Mouse (Mus musculus) intestine, embryonic 14.5 days (tissue): ENCODE data around the gene Cct4. TPM values are rescaled to one million over a fixed set of nuclear protein-coding genes. Genes with fewer than 3 reads are reported as not detected.

Experiments used
- ATAC-seq: fragments of 200-750 bp; cut with Nextera tagmentation; replicated peaks from 2 replicates; pipeline ENCODE4 v1.8.0; 2017; ENCODE audit warnings: low read depth, moderate number of reproducible peaks, moderate TSS enrichment, moderate library complexity; ENCODE audit not compliant: low FRiP score, low TSS enrichment
- DNase-seq: peaks from one replicate; pipeline ENCODE4 v3.0.0-alpha.2; 2018; ENCODE audit warnings: low spot score
- H3K27ac ChIP-seq: fragments of 300-500 bp; sonication (generic); 2 replicates; pipeline ENCODE4 v1.5.1; 2014; ENCODE audit warnings: low read depth, mild to moderate bottlenecking, control low read depth
- H3K27me3 ChIP-seq: fragments of 300-500 bp; sonication (generic); replicated peaks from 2 replicates; pipeline ENCODE4 v1.6.1; 2014; ENCODE audit warnings: low read length, control low read depth; ENCODE audit not compliant: control insufficient read depth, insufficient read depth
- H3K36me3 ChIP-seq: fragments of 300-500 bp; sonication (generic); 2 replicates; pipeline ENCODE4 v1.6.1; 2014; ENCODE audit warnings: low read length, control low read depth; ENCODE audit not compliant: control insufficient read depth, insufficient read depth
- H3K4me1 ChIP-seq: fragments of 300-500 bp; sonication (generic); replicated peaks from 2 replicates; pipeline ENCODE4 v1.6.1; 2014; ENCODE audit warnings: low read length, control low read depth, mixed read lengths; ENCODE audit not compliant: control insufficient read depth, insufficient read depth
- H3K4me2 ChIP-seq: fragments of 300-500 bp; sonication (generic); 2 replicates; pipeline ENCODE4 v1.6.1; 2014; ENCODE audit warnings: low read length
- H3K4me3 ChIP-seq: fragments of 300-500 bp; sonication (generic); 2 replicates; pipeline ENCODE4 v1.5.1; 2014; ENCODE audit warnings: low read depth, low read length, control low read depth, mixed read lengths
- H3K9ac ChIP-seq: fragments of 300-500 bp; sonication (generic); 2 replicates; pipeline ENCODE4 v1.6.1; 2014; ENCODE audit warnings: mild to moderate bottlenecking, low read length
- H3K9me3 ChIP-seq: fragments of 300-500 bp; sonication (generic); 2 replicates; pipeline ENCODE4 v1.6.1; 2016; ENCODE audit warnings: low read length, control low read depth; ENCODE audit not compliant: control insufficient read depth
- WGBS: fragments of 180-500 bp; shearing (Covaris S2); extraction: QIAGEN DNeasy Blood & Tissue Kit; methylation state at CpG from one replicate; pipeline ENCODE4 v1.1.7; 2014; 5-methylcytosine and 5-hydroxymethylcytosine counted together
- polyA plus RNA-seq: library from polyadenylated mRNA; unstranded; fragments of >200 nt; fragmentation: Nextera tagmentation; extraction: Ambion mirVana; gene quantifications from 2 replicates; pipeline ENCODE4 v1.2.1, GENCODE M21; 2014

The Cct4 gene
- polyA plus RNA-seq, 1 experiment from 2014 or later = 288 TPM

DNA sequence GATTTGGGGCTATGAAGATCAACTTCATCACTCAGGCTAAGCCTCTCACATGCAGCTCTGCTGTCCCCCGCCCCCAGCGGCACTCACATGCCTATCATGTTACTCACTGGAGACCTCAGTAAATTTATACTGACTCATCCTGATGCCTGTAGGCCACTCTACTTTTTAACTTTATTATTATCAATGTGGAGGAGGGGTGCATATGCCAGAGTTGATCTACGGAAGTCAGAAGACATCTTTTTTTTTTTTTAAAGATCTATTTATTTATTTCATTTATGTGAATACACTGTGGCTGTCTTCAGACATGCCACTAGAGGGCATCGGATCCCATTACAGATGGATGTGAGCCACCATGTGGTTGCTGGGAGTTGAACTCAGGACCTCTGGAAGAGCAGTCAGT, 24.8 kb upstream of the Cct4 start:
- Histone ChIP-seq H3K36me3 (no peaks in the 10 kb centered on the region), H3K4me1 (no peaks in the 10 kb centered on the region), H3K27me3 (no peaks in the 10 kb centered on the region), H3K4me3 (no peak overlapping the region), H3K4me2 (no peak overlapping the region), H3K9ac (no peak overlapping the region), H3K27ac (no peak overlapping the region), H3K9me3 (peaks cover 15% of the 10 kb centered on the region)
- 78% methylated on average over 4 of the region's 4 CpGs for WGBS
- DNase-seq (no peak), ATAC-seq (no peak)

DNA sequence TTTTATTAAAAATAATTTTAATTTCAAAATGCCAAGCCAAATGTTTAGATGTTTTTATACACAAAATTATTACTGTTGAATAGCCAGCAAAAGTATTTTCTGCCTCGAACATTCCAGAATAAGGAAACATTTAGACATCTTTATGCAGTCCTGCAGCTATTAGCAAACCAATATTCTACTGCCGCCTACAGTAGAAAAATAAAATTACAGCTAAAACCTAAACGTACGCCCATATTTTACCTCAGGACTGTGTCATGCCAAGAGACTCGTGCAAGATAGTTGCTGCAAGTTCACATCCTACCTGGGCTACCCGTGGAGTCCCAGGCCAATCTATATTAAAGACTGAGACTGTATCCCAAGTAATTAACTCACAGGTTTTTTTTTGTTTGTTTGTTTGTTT, 20.8 kb upstream of the Cct4 start:
- Histone ChIP-seq H3K4me1 (no peaks in the 10 kb centered on the region), H3K4me2 (no peak overlapping the region), H3K9ac (no peak overlapping the region), H3K36me3 (no peaks in the 10 kb centered on the region), H3K27ac (no peak overlapping the region), H3K9me3 (peaks cover 37% of the 10 kb centered on the region), H3K4me3 (no peak overlapping the region), H3K27me3 (no peaks in the 10 kb centered on the region)
- DNase-seq (no peak), ATAC-seq (no peak)
- WGBS = 60% methylated on average over 6 of the region's 6 CpGs

DNA sequence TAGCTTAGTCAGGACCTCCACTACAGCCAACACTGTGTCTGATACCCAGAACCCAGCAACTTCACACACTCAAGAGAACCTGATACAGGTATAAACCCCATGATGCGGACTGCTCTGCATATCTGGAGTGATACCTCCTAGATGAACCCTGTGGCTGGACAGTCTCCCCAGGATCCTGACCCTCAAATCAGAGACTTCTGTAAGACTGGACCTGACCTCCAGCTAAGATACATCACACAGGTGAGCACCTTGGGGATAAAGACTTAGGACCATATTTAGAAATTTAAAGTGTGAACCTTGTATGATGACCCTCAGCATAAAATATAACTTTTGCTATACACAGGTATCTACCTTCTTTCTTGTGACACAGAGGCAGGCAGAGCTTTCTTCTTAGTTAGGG, 19.8 kb upstream of the Cct4 start:
- Histone ChIP-seq H3K4me2 (no peak overlapping the region), H3K36me3 (no peaks in the 10 kb centered on the region), H3K9me3 (peaks cover 37% of the 10 kb centered on the region), H3K27ac (no peak overlapping the region), H3K4me1 (no peaks in the 10 kb centered on the region; the same call in 1 of the 2 replicates), H3K9ac (no peak overlapping the region), H3K4me3 (no peak overlapping the region), H3K27me3 (no peaks in the 10 kb centered on the region)
- DNase-seq (no peak), ATAC-seq (no peak)
- 97% methylated on average over 1 of the region's 1 CpGs for WGBS

DNA sequence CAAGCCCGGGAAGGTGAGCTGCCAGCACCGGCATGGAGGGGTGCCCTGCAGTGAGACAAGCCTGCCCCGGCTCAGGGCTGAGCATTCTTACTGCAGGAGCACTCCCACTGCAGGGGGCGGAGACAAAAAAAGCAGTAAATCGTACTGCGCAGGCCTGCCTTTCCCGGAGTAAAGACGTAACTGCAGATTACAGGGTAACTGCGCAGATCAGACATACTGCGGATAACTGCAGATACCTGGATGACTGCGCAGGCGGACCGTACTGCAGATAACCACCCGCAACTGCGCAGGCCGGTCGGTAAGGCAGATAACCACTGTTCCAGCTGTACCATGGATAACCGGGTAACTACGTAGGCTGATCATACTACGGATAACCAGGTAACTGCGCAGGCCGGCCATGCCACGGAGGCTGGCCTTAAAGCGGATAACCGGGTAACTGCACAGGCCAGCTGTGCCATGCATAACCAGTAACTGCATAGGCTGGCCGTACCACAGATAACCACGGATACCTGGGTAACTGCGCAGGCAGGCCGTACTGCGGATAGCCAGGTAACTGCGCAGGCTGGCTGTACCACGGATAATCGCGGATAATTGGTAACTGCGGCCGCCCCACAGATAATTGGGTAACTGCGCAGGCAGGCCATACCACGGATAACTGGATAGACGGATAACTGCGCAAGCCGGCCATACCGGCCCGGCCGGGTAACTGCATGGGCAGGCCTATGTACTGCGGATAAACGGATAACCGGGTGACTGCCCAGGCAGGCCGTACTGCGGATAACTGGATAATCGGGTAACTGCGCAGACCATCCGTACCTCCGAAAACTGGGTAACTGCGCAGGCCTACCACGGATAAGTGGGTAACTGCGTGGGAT, 18.2 kb upstream of the Cct4 start, which contains the start of gene Zrsr1:
Zrsr1 (plus strand) TSS at position 171 of the 875 bp plus-strand sequence.
- H3K4me1 ChIP-seq = peaks cover 5% of the 10 kb centered on the region; the same call in 1 of the 2 replicates
- peak within 1 kb of the TSS; percentile 34; the same call in 1 of the 2 replicates for H3K27ac ChIP-seq
- H3K4me3 ChIP-seq = peak within 1 kb of the TSS; percentile 56
- H3K27me3 ChIP-seq = no peaks in the 10 kb centered on the region
- 55% methylated on average over 56 of the region's 56 CpGs for WGBS
- peaks cover 8% of the 10 kb centered on the region; the same call in 1 of the 2 replicates for H3K36me3 ChIP-seq
- ATAC-seq = peak; percentile 64
- peak within 1 kb of the TSS; percentile 62 for H3K4me2 ChIP-seq
- H3K9ac ChIP-seq = peak within 1 kb of the TSS; percentile 50
- peak; percentile 67 for DNase-seq
- H3K9me3 ChIP-seq = peaks cover 35% of the 10 kb centered on the region

DNA sequence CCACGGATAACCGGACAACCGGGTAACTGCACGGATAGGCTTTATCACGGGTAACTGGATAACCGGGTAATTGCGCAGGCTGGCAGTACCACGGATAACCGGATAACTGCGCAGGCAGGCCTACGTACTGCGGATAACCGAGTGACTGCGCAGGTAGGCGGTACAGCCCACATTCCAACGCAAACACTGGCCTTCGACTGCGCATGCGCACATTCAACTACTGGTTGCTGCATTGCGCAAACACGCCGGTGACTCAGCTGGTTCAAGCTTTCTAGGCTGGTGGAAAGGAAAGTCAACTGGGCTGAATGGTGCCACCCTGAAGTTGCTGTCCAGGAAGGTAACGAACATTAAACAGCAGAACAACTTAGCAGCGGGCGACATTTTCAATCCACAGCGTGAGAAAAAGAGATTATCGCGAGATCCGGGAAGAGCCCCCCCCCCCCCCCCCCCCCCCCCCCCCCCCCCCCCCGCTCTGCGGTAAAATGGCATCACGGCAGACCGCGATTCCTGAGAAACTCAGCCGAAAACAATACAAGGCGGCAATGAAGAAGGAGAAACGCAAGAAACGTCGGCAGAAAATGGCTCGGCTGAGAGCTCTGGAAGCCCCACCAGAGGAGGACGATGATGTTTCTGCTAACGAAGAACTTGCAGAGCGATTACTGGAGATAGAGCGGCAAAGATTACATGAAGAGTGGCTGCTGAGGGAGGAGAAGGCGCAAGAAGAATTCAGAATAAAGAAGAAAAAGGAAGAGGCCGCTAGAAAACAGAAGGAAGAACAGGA, 17.4 kb upstream of the Cct4 start:
- ATAC-seq (peak; percentile 73), DNase-seq (peak; percentile 88)
- Histone ChIP-seq H3K9me3 (peaks cover 28% of the 10 kb centered on the region), H3K9ac (peak overlapping the region; percentile 53), H3K4me3 (peak overlapping the region; percentile 56), H3K4me2 (peak overlapping the region; percentile 62), H3K36me3 (peaks cover 16% of the 10 kb centered on the region), H3K27me3 (no peaks in the 10 kb centered on the region), H3K27ac (peak overlapping the region; percentile 67; the same call in 1 of the 2 replicates), H3K4me1 (peaks cover 5% of the 10 kb centered on the region; the same call in 1 of the 2 replicates)
- 49% methylated on average over 44 of the region's 46 CpGs for WGBS

DNA sequence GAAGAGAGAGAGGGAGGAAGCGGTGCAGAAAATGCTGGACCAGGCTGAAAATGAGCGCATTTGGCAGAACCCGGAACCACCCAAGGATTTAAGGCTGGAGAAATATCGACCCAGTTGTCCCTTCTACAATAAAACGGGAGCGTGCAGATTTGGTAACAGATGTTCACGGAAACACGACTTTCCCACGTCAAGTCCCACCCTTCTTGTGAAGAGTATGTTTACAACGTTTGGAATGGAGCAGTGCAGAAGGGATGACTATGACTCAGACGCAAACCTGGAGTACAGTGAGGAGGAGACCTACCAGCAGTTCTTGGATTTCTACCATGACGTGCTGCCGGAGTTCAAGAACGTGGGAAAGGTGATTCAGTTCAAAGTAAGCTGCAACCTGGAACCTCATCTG, 16.7 kb upstream of the Cct4 start:
- Histone ChIP-seq H3K9me3 (peaks cover 27% of the 10 kb centered on the region), H3K4me1 (peaks cover 5% of the 10 kb centered on the region; the same call in 1 of the 2 replicates), H3K36me3 (peaks cover 20% of the 10 kb centered on the region), H3K4me2 (peak overlapping the region; percentile 46), H3K27me3 (no peaks in the 10 kb centered on the region), H3K4me3 (peak overlapping the region; percentile 49), H3K9ac (peak overlapping the region; percentile 53), H3K27ac (0 out of 2 replicates have a peak overlapping the region, but pooled peaks have one; percentile 67)
- no peak for ATAC-seq
- 60% methylated on average over 14 of the region's 14 CpGs for WGBS
- peak; percentile 64 for DNase-seq

DNA sequence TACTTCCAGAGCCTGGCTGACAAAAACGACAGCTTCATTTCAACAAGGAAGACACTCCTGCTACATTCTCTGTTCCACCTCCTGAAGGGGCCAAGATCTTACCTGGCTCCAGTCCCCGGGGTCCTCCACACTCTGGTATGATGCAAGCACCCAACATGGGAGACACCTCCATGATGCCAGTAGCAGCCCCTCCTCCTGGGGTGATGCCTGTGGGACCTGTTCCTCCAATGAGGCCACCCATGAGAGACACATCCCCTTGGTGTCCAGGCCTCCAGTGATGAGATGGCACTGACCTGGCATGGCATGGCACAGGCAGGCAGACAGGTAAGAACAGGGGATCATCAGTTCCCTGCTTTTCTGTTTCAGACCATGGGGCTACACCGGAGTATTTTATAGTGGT, 12.1 kb upstream of the Cct4 start:
- Histone ChIP-seq H3K27ac (no peak overlapping the region), H3K9ac (no peak overlapping the region), H3K4me3 (no peak overlapping the region), H3K9me3 (peaks cover 7% of the 10 kb centered on the region), H3K36me3 (peaks cover 26% of the 10 kb centered on the region), H3K27me3 (no peaks in the 10 kb centered on the region), H3K4me1 (peaks cover 10% of the 10 kb centered on the region), H3K4me2 (no peak overlapping the region)
- no peak for DNase-seq
- WGBS = 88% methylated on average over 3 of the region's 3 CpGs
- ATAC-seq = no peak

DNA sequence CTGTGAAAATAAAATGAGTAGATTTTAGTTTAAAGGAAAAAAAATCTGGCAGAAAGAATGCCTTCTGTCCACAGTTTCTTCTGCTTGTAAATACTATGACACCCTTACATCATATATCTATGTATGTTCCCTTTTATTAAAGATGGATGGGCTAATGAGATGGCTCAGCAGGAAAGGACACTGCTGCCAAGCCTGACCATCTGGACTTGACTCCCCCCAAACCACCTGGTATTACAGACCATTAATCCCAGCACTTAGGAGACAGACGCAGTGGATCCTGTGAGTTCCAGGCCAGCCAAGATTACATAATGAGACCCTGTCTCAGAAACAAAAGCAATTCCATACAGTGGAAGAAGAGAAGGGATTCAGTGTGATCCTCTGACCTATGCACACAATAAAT, 11.6 kb upstream of the Cct4 start:
- Histone ChIP-seq H3K4me2 (no peak overlapping the region), H3K4me1 (peaks cover 10% of the 10 kb centered on the region), H3K9ac (no peak overlapping the region), H3K4me3 (no peak overlapping the region), H3K27ac (no peak overlapping the region), H3K27me3 (no peaks in the 10 kb centered on the region), H3K36me3 (peaks cover 26% of the 10 kb centered on the region), H3K9me3 (peaks cover 2% of the 10 kb centered on the region)
- DNase-seq (no peak), ATAC-seq (no peak)
- 59% methylated on average over 1 of the region's 1 CpGs for WGBS
